Mouse (Mus musculus) skeletal muscle tissue, adult 2 months (tissue): Measurements from ENCODE around the gene Riox2.
"Not testable (repeated sequence)": the region's sequence is repeated elsewhere in the genome, so short reads cannot be mapped to it uniquely, and the experiment has no call there.

Experiments
- DNase-seq: peaks from one replicate; pipeline ENCODE4 v3.0.0-alpha.2; 2012; ENCODE audit warnings: low read depth, low spot score

The Riox2 gene

GRCm38 (mm10) chr16:59471637-59472278, at the start of gene Riox2:
Gene Riox2, plus strand, starts transcription at chr16:59471775.
- DNase-seq = peak; percentile 51

- no peak for DNase-seq
These were observed 43.6 kb upstream of the Riox2 start for GRCm38 (mm10) chr16:59427960-59428359.

GRCm38 (mm10) chr16:59433181-59433580, 38.4 kb upstream of the Riox2 start:
- DNase-seq = no peak

GRCm38 (mm10) chr16:59444880-59445559, 26.6 kb upstream of the Riox2 start:
- no peak for DNase-seq

- no peak for DNase-seq
These were observed 23.4 kb upstream of the Riox2 start for GRCm38 (mm10) chr16:59448181-59448580.

GRCm38 (mm10) chr16:59449092-59449491, 22.5 kb upstream of the Riox2 start:
- no peak for DNase-seq

- DNase-seq = no peak
These were observed 19.8 kb upstream of the Riox2 start for GRCm38 (mm10) chr16:59451813-59452212.

GRCm38 (mm10) chr16:59459259-59459861, 12.2 kb upstream of the Riox2 start:
- DNase-seq = not testable (repeated sequence)

GRCm38 (mm10) chr16:59463567-59463966, 8.0 kb upstream of the Riox2 start:
- no peak for DNase-seq

- no peak for DNase-seq
These were observed 7.6 kb upstream of the Riox2 start for GRCm38 (mm10) chr16:59463973-59464372.

- no peak for DNase-seq
These were observed 1.7 kb upstream of the Riox2 start for GRCm38 (mm10) chr16:59469846-59470245.

GRCm38 (mm10) chr16:59472546-59472945, 971 bp downstream of the Riox2 start:
- DNase-seq = no peak

- DNase-seq = peak; percentile 24
These were observed 3.2 kb downstream of the Riox2 start for GRCm38 (mm10) chr16:59474788-59475187.

GRCm38 (mm10) chr16:59477955-59478354, 6.4 kb downstream of the Riox2 start:
- DNase-seq = no peak

- DNase-seq = no peak
These were observed 15.7 kb downstream of the Riox2 start for GRCm38 (mm10) chr16:59487239-59487638.

- DNase-seq = no peak
These were observed 16.5 kb downstream of the Riox2 start for GRCm38 (mm10) chr16:59487975-59488548.

GRCm38 (mm10) chr16:59493199-59493598, 21.6 kb downstream of the Riox2 start:
- no peak for DNase-seq

- DNase-seq = no peak
These were observed 26.4 kb downstream of the Riox2 start for GRCm38 (mm10) chr16:59497947-59498346.

GRCm38 (mm10) chr16:59499180-59499579, 27.6 kb downstream of the Riox2 start:
- DNase-seq = no peak

GRCm38 (mm10) chr16:59509830-59510229, 38.3 kb downstream of the Riox2 start:
- DNase-seq = no peak

- peak; percentile 65 for DNase-seq
These were observed 43.6 kb downstream of the Riox2 start for GRCm38 (mm10) chr16:59515169-59515568.

- DNase-seq = no peak
These were observed 45.4 kb downstream of the Riox2 start for GRCm38 (mm10) chr16:59516965-59517364.
